Mouse (Mus musculus) right cerebral cortex, adult 2 months (tissue): ENCODE results near the gene Kctd5.

Source experiments
- DNase-seq, 2 experiments: peaks; one replicate each; pipeline ENCODE4 v3.0.0; 2021 to 2022; ENCODE audit warnings: low spot score in 2 of 2

The Kctd5 gene

GRCm38 (mm10) chr17:24037360-24037759, 35.9 kb downstream of the Kctd5 start:
- no peak for DNase-seq

- DNase-seq = no peak
These were observed 36.3 kb downstream of the Kctd5 start for GRCm38 (mm10) chr17:24036954-24037353.

- no peak for DNase-seq
These were observed 38.2 kb downstream of the Kctd5 start for GRCm38 (mm10) chr17:24035087-24035486.

- DNase-seq = no peak
These were observed 42.7 kb downstream of the Kctd5 start for GRCm38 (mm10) chr17:24030551-24030950.

- no peak for DNase-seq
These were observed 43.8 kb downstream of the Kctd5 start for GRCm38 (mm10) chr17:24029477-24029876.

- DNase-seq = no peak
These were observed 51.7 kb downstream of the Kctd5 start for GRCm38 (mm10) chr17:24021375-24022199.

- DNase-seq = no peak
These were observed 52.6 kb downstream of the Kctd5 start for GRCm38 (mm10) chr17:24020696-24021095.

- peak; percentile 37 to 44 for DNase-seq
These were observed 57.6 kb downstream of the Kctd5 start for GRCm38 (mm10) chr17:24015727-24016126.

- DNase-seq = no peak
These were observed 58.8 kb downstream of the Kctd5 start for GRCm38 (mm10) chr17:24014433-24014965.

GRCm38 (mm10) chr17:24012921-24013320, 60.4 kb downstream of the Kctd5 start:
- no peak for DNase-seq

GRCm38 (mm10) chr17:24009617-24010016, 63.7 kb downstream of the Kctd5 start:
- DNase-seq = no peak

GRCm38 (mm10) chr17:24008105-24008504, 65.2 kb downstream of the Kctd5 start:
- DNase-seq = no peak

GRCm38 (mm10) chr17:24007391-24007790, 65.9 kb downstream of the Kctd5 start:
- DNase-seq = no peak

- DNase-seq = no peak
These were observed 66.4 kb downstream of the Kctd5 start for GRCm38 (mm10) chr17:24006930-24007329.

GRCm38 (mm10) chr17:24005049-24005448, 68.2 kb downstream of the Kctd5 start:
- no peak for DNase-seq

- DNase-seq = no peak
These were observed 69.1 kb downstream of the Kctd5 start for GRCm38 (mm10) chr17:24004071-24004665.

GRCm38 (mm10) chr17:24000404-24000803, 72.9 kb downstream of the Kctd5 start:
- peak; percentile 81 to 87 for DNase-seq

GRCm38 (mm10) chr17:23998383-23998782, 74.9 kb downstream of the Kctd5 start:
- DNase-seq = no peak

GRCm38 (mm10) chr17:23997901-23998300, 75.4 kb downstream of the Kctd5 start, which contains the start of gene Prss22:
TSS of gene Prss22 (minus strand) at chr17:23998100.
- no peak for DNase-seq
